Mouse (Mus musculus): ENCODE data around the gene Zfp651. TPM values are rescaled to one million over a fixed set of nuclear protein-coding genes. Genes with fewer than 3 reads are reported as not detected.

The Zfp651 gene
- polyA plus RNA-seq, 1 experiment from 2014 or later = 20.4 TPM

DNA sequence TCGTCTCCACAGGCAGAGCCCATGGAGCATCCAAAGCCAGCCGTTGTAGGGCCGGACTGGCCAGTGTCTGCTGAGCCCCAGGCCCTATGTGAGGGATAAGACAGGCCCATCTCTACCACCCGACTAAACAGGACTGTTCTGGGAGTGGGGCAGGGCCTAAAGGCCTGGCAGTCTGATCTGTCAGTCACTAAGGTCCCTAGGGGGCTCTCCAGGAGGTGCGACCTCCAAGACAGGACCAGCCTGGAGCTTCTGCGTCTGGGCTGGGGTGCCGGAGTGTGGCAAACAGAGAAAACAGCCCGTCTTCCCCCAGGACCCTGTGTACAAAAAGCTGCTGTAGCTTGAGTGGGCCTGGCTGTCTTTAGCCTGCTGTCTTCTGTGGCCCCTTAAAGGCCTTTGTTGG is 2.7 kb downstream of the Zfp651 start:
- Histone ChIP-seq H3K27ac (ENCODE audit: low read length) (no peak overlapping the region), H3K9ac (replicated peaks; ENCODE audit: low read depth, low read length) (no peak overlapping the region; the same call in 1 of the 2 replicates)
- WGBS = 74% methylated on average over 8 of the region's 8 CpGs

DNA sequence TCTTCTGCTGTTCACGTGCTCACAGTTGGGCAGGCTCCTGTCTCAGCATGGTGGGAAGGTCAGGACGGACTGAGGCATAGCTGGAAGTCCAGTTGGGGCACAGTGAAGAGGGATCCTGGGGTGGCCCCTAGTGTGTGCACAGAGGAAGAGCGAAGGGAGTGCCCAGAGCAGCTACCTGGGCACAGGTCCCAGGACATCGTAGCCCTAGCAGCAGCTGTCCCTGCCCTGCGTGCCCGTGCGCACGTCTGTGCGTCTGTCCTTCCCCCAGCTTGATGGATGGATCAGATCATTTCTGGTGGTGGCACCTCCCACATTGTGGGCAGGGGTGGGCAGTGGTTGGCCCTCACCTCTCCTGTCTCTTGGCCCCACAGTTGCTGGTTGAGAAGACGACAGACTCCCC is 3.1 kb downstream of the Zfp651 start:
- Histone ChIP-seq H3K36me3 (ENCODE audit: control insufficient read depth, insufficient read depth) (peaks cover 10% of the 10 kb centered on the region; the same call in 1 of the 2 replicates), H3K9ac (replicated peaks; ENCODE audit: low read depth, low read length) (no peak overlapping the region), H3K27me3 (replicated peaks; ENCODE audit: control insufficient read depth, insufficient read depth, low read length) (no peaks in the 10 kb centered on the region), H3K9me3 (ENCODE audit: control insufficient read depth, low read length) (no peaks in the 10 kb centered on the region), H3K4me2 (ENCODE audit: low read length) (no peak overlapping the region), H3K4me1 (replicated peaks; ENCODE audit: control insufficient read depth, insufficient read depth, low read length) (peaks cover 27% of the 10 kb centered on the region), H3K4me3 (replicated peaks; ENCODE audit: low read length) (no peak overlapping the region), H3K27ac (ENCODE audit: low read length) (no peak overlapping the region)
- no peak for ATAC-seq
- 86% methylated on average over 10 of the region's 10 CpGs for WGBS

More for the DNA sequence above, 2.7 kb downstream of the Zfp651 start:
- H3K4me2 ChIP-seq (ENCODE audit: low read length) = no peak overlapping the region
- H3K36me3 ChIP-seq (ENCODE audit: control insufficient read depth, insufficient read depth) = peaks cover 10% of the 10 kb centered on the region; the same call in 1 of the 2 replicates
- ATAC-seq = no peak
- H3K4me3 ChIP-seq (replicated peaks; ENCODE audit: low read length) = no peak overlapping the region
- no peaks in the 10 kb centered on the region for H3K27me3 ChIP-seq (replicated peaks; ENCODE audit: control insufficient read depth, insufficient read depth, low read length)
- H3K4me1 ChIP-seq (replicated peaks; ENCODE audit: control insufficient read depth, insufficient read depth, low read length) = peaks cover 27% of the 10 kb centered on the region
- H3K9me3 ChIP-seq (ENCODE audit: control insufficient read depth, low read length) = no peaks in the 10 kb centered on the region

DNA sequence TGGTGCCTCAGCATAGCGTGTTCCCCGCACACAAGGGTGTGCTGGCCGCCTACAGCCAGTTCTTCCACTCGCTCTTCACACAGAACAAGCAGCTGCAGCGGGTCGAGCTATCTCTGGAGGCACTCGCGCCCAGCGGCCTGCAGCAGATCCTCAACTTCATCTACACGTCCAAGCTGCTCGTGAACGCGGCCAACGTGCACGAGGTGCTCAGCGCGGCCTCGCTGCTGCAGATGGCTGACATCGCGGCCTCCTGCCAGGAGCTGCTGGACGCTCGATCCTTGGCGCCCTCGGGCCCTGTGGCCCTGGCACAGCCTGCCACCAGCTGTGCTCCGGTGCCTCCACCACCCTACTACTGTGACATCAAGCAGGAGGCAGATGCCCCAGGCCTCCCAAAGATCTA is 3.6 kb downstream of the Zfp651 start:
- no peak overlapping the region for H3K4me2 ChIP-seq (ENCODE audit: low read length)
- no peaks in the 10 kb centered on the region for H3K9me3 ChIP-seq (ENCODE audit: control insufficient read depth, low read length)
- ATAC-seq = no peak
- no peak overlapping the region for H3K27ac ChIP-seq (ENCODE audit: low read length)
- H3K4me3 ChIP-seq (replicated peaks; ENCODE audit: low read length) = no peak overlapping the region
- H3K4me1 ChIP-seq (replicated peaks; ENCODE audit: control insufficient read depth, insufficient read depth, low read length) = peaks cover 27% of the 10 kb centered on the region
- peaks cover 13% of the 10 kb centered on the region; the same call in 1 of the 2 replicates for H3K36me3 ChIP-seq (ENCODE audit: control insufficient read depth, insufficient read depth)
- no peaks in the 10 kb centered on the region for H3K27me3 ChIP-seq (replicated peaks; ENCODE audit: control insufficient read depth, insufficient read depth, low read length)
- H3K9ac ChIP-seq (replicated peaks; ENCODE audit: low read depth, low read length) = no peak overlapping the region
- WGBS = 90% methylated on average over 25 of the region's 25 CpGs

DNA sequence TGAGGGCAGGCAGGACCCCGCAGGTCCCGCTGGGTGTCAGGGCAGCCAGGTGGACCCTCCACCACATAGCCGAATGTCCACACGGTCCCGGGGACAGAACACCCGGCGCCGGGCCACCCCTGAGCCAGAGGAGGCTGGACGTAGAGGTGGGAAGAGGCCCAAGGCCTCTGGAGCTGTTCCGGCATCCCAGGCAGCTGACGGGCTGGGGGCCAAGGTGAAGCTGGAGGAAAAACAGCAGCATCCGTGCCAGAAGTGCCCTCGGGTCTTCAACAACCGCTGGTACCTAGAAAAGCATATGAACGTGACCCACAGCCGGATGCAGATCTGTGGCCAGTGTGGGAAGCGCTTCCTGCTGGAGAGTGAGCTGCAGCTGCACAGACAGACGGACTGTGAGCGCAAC is 4.6 kb downstream of the Zfp651 start:
- H3K4me3 ChIP-seq (replicated peaks; ENCODE audit: low read length) = no peak overlapping the region
- no peak overlapping the region for H3K4me2 ChIP-seq (ENCODE audit: low read length)
- H3K27me3 ChIP-seq (replicated peaks; ENCODE audit: control insufficient read depth, insufficient read depth, low read length) = no peaks in the 10 kb centered on the region
- no peak overlapping the region for H3K27ac ChIP-seq (ENCODE audit: low read length)
- no peak overlapping the region for H3K9ac ChIP-seq (replicated peaks; ENCODE audit: low read depth, low read length)
- no peak for ATAC-seq
- 88% methylated on average over 19 of the region's 19 CpGs for WGBS
- peaks cover 22% of the 10 kb centered on the region for H3K4me1 ChIP-seq (replicated peaks; ENCODE audit: control insufficient read depth, insufficient read depth, low read length)
- peaks cover 13% of the 10 kb centered on the region; the same call in 1 of the 2 replicates for H3K36me3 ChIP-seq (ENCODE audit: control insufficient read depth, insufficient read depth)
- H3K9me3 ChIP-seq (ENCODE audit: control insufficient read depth, low read length) = no peaks in the 10 kb centered on the region

DNA sequence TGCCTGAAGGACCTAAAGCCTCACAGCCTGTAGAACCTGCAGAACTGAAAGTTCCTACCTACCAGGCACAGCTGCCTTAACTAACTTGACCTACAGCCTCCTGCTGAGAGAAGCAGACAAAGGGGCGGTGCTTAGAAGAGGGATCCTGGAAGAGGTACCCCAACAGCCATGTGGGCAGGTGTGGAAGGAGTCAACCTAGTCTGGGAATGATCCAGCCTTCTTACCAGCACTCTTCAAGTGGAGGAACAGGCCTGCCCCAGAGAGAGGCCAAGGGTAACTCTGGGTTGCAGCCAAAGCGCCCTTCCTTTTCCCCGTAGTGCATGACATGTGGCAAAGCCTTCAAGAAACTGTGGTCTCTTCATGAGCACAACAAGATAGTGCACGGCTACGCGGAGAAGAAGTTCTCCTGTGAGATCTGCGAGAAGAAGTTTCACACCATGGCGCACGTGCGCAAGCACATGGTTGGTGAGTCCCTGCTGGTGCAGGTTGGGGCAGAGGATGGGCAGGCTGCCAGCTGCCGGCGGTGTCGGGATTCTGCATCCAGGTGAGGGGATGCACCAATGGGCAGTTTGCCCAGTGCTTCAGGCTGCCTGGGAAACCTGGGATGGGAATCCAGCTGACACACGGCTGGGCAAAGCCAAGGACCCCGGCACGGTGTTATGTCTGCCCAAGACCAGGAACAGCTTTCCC is 6.2 kb downstream of the Zfp651 start:
- no peak for ATAC-seq
- H3K9me3 ChIP-seq (ENCODE audit: control insufficient read depth, low read length) = no peaks in the 10 kb centered on the region
- WGBS = 75% methylated on average over 16 of the region's 16 CpGs
- no peaks in the 10 kb centered on the region for H3K27me3 ChIP-seq (replicated peaks; ENCODE audit: control insufficient read depth, insufficient read depth, low read length)
- no peak overlapping the region for H3K9ac ChIP-seq (replicated peaks; ENCODE audit: low read depth, low read length)
- no peak overlapping the region for H3K4me3 ChIP-seq (replicated peaks; ENCODE audit: low read length)
- no peak overlapping the region for H3K27ac ChIP-seq (ENCODE audit: low read length)
- peaks cover 16% of the 10 kb centered on the region for H3K4me1 ChIP-seq (replicated peaks; ENCODE audit: control insufficient read depth, insufficient read depth, low read length)
- H3K36me3 ChIP-seq (ENCODE audit: control insufficient read depth, insufficient read depth) = peaks cover 13% of the 10 kb centered on the region; the same call in 1 of the 2 replicates
- no peak overlapping the region for H3K4me2 ChIP-seq (ENCODE audit: low read length)

DNA sequence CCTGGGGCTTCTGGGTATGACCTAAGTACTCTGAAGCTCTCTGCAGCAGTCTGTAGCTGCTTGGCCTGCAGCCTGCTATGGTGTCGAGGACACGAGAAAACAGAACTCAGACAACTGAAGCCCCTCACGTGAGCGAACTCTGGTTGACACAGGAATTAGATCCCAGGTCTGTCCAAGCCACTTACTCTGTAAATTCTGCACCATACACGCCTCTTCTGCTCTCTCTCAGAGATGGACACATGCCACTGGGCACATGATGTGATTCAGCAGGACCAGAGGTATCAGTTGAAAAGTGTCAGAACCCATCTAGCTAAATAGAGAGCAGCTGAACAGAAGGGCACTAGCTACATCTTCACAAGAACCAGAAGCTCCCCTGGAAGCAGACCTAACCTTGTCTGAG is 13.3 kb downstream of the Zfp651 start:
- H3K9ac ChIP-seq (replicated peaks; ENCODE audit: low read depth, low read length) = no peak overlapping the region
- no peaks in the 10 kb centered on the region for H3K4me1 ChIP-seq (replicated peaks; ENCODE audit: control insufficient read depth, insufficient read depth, low read length)
- H3K27me3 ChIP-seq (replicated peaks; ENCODE audit: control insufficient read depth, insufficient read depth, low read length) = peaks cover 5% of the 10 kb centered on the region; the same call in 1 of the 2 replicates
- no peak for ATAC-seq
- no peak overlapping the region for H3K27ac ChIP-seq (ENCODE audit: low read length)
- no peaks in the 10 kb centered on the region for H3K9me3 ChIP-seq (ENCODE audit: control insufficient read depth, low read length)
- no peak overlapping the region for H3K4me3 ChIP-seq (replicated peaks; ENCODE audit: low read length)
- H3K36me3 ChIP-seq (ENCODE audit: control insufficient read depth, insufficient read depth) = peaks cover 4% of the 10 kb centered on the region; the same call in 1 of the 2 replicates
- no peak overlapping the region for H3K4me2 ChIP-seq (ENCODE audit: low read length)
- WGBS = 78% methylated on average over 5 of the region's 5 CpGs

DNA sequence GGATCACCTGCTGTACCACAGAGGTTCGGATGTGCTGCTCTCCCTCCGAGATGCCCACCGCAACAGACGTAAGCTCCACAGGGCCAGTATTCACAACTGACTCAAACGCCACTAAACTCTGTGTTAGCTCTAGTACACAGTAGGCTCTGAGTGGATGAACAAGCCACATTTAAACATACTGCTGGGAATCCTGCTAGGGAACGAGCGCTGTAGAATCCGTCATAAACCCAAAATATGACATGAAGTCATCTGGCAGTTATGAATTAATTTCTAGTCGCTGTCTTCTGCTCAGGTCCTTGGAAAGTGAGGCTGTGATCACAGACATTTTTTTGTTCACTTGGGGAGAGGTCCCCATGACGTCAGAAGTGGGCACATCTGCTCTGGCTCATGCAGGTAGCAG is 16.8 kb downstream of the Zfp651 start:
- peaks cover 10% of the 10 kb centered on the region for H3K27me3 ChIP-seq (replicated peaks; ENCODE audit: control insufficient read depth, insufficient read depth, low read length)
- no peak overlapping the region for H3K4me2 ChIP-seq (ENCODE audit: low read length)
- H3K4me1 ChIP-seq (replicated peaks; ENCODE audit: control insufficient read depth, insufficient read depth, low read length) = peaks cover 7% of the 10 kb centered on the region; the same call in 1 of the 2 replicates
- no peak overlapping the region for H3K9ac ChIP-seq (replicated peaks; ENCODE audit: low read depth, low read length)
- H3K4me3 ChIP-seq (replicated peaks; ENCODE audit: low read length) = no peak overlapping the region
- 75% methylated on average over 10 of the region's 10 CpGs for WGBS
- no peaks in the 10 kb centered on the region for H3K9me3 ChIP-seq (ENCODE audit: control insufficient read depth, low read length)
- ATAC-seq = no peak
- no peaks in the 10 kb centered on the region for H3K36me3 ChIP-seq (ENCODE audit: control insufficient read depth, insufficient read depth)
- H3K27ac ChIP-seq (ENCODE audit: low read length) = no peak overlapping the region

DNA sequence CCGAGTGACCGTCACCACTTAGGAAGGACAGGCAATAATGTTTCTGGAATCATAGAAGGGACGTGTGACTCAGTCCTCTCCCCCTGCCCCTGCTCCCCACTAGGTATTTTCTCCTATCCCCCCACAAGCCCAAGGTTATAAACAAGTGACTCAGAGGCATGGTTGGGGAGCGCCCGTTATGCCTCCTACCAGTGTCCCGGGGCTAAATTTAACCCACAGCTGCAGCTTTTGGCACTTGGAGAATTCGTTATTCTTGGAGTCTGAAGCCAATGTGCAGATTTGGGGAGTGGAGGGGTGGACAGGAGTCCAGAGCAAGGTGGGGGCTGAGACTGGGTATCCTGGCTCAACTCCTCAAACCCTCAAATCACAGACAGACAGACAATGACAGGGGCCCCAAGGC is 17.4 kb downstream of the Zfp651 start:
- Histone ChIP-seq H3K9me3 (ENCODE audit: control insufficient read depth, low read length) (no peaks in the 10 kb centered on the region), H3K9ac (replicated peaks; ENCODE audit: low read depth, low read length) (no peak overlapping the region), H3K4me2 (ENCODE audit: low read length) (no peak overlapping the region), H3K36me3 (ENCODE audit: control insufficient read depth, insufficient read depth) (no peaks in the 10 kb centered on the region), H3K27ac (ENCODE audit: low read length) (no peak overlapping the region), H3K4me3 (replicated peaks; ENCODE audit: low read length) (no peak overlapping the region), H3K27me3 (replicated peaks; ENCODE audit: control insufficient read depth, insufficient read depth, low read length) (peaks cover 10% of the 10 kb centered on the region), H3K4me1 (replicated peaks; ENCODE audit: control insufficient read depth, insufficient read depth, low read length) (peaks cover 7% of the 10 kb centered on the region; the same call in 1 of the 2 replicates)
- WGBS = 77% methylated on average over 7 of the region's 7 CpGs
- ATAC-seq = no peak

DNA sequence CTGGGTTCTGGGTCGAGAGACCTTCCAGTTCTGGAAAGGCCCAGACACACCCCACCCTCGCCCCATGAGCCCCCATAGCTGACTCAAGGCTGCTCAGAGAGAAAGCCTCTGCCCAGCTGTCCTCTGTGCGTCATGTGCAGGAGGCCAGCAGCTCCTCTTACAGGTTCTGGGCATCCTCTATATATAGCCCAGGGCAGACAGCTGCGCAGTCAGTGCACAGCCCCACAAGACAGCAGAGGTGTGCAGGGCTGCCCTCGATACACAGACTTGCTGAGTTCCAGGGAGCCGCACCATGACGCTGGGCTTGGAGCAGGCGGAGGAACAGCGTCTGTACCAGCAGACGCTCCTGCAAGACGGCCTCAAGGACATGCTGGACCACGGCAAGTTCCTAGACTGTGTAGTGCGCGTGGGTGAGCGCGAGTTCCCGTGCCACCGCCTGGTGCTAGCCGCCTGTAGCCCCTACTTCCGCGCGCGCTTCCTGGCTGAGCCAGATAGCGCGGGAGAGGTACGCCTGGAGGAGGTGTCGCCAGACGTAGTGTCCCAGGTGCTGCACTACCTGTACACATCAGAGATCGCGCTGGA is 18.4 kb downstream of the Zfp651 start, which contains the start of gene Klhl40:
Klhl40 (plus strand) TSS at position 124 of the 582 bp plus-strand sequence.
- Histone ChIP-seq H3K27ac (ENCODE audit: low read length) (no peak within 1 kb of the TSS), H3K36me3 (ENCODE audit: control insufficient read depth, insufficient read depth) (no peaks in the 10 kb centered on the region), H3K4me2 (ENCODE audit: low read length) (peak within 1 kb of the TSS; percentile 59), H3K9ac (replicated peaks; ENCODE audit: low read depth, low read length) (peak within 1 kb of the TSS; percentile 12), H3K4me3 (replicated peaks; ENCODE audit: low read length) (peak within 1 kb of the TSS; percentile 41), H3K4me1 (replicated peaks; ENCODE audit: control insufficient read depth, insufficient read depth, low read length) (peaks cover 7% of the 10 kb centered on the region; the same call in 1 of the 2 replicates), H3K27me3 (replicated peaks; ENCODE audit: control insufficient read depth, insufficient read depth, low read length) (peaks cover 10% of the 10 kb centered on the region), H3K9me3 (ENCODE audit: control insufficient read depth, low read length) (no peaks in the 10 kb centered on the region)
- peak; percentile 71 for ATAC-seq
- WGBS = 20% methylated on average over 30 of the region's 30 CpGs
